Mouse (Mus musculus) kidney, adult 18-20 months (tissue): ENCODE measurements around the gene Nr6a1.

Source experiments
- DNase-seq: peaks from one replicate; pipeline ENCODE4 v3.0.0; 2021

Gene Nr6a1

DNA sequence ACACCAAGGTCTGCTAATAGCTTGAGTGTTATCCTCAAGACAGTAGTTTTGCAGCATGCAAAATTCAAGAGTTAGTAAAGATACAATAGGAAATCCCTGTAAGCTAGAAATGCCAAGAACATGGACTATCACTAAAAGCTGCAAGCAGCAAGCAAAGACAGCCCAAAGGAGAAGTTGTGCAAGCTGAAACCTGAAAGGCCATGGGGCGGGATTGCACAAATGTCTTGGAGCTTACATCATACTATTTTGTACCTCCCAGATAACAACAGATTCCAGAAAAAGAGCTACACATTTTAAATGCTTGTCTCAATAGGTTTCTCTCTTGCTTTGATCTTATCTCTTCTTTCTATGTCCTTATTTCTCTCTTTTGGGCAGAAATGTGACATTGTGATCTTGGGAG lies 60.8 kb downstream of the Nr6a1 start:
- no peak for DNase-seq

- DNase-seq: no peak
Measured at GRCm38 (mm10) chr2:38864011-38864410, 63.5 kb downstream of the Nr6a1 start.

GRCm38 (mm10) chr2:38851797-38852196 lies 75.7 kb downstream of the Nr6a1 start:
- DNase-seq: no peak

- no peak for DNase-seq
Measured at GRCm38 (mm10) chr2:38846319-38846718, 81.2 kb downstream of the Nr6a1 start.

- DNase-seq: no peak
Measured at GRCm38 (mm10) chr2:38835489-38835888, 92.0 kb downstream of the Nr6a1 start.

DNA sequence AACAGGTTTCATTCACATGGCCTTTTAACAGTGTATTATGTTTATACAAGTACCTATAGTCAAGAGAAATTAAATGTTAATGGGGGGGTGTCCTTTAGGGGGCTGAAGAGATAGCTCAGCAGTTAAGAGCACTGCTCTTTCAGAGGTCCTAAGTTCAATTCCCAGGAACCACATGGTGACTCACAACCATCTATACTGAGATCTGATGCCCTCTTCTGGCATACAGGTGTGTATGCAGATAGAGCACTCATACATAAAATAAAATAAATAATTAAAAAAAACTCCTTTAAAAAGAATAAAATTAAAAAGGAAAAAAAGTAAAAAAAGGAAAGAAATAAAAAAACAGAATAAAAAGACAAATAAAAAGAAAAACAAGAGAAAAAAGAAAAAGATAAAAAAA lies 95.5 kb downstream of the Nr6a1 start:
- no peak for DNase-seq

DNA sequence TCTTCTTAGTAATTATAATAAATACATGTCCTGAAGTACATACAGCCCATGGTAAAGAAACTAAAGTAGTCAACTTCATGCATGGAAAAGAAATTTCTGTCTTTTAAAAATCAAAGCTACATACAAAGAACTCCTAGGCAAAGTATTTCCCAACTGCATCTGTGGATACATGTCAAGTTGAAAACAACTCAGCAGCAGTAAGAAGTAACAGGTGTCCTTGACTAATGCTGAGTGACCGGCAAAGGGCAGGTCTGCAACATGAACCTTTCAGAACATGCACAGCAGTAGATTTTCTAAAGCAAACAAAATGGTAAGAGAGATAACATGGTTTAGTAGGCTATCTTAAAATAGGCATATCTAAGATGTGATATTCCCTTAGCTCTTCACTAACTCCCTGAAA lies 98.0 kb downstream of the Nr6a1 start:
- no peak for DNase-seq

DNA sequence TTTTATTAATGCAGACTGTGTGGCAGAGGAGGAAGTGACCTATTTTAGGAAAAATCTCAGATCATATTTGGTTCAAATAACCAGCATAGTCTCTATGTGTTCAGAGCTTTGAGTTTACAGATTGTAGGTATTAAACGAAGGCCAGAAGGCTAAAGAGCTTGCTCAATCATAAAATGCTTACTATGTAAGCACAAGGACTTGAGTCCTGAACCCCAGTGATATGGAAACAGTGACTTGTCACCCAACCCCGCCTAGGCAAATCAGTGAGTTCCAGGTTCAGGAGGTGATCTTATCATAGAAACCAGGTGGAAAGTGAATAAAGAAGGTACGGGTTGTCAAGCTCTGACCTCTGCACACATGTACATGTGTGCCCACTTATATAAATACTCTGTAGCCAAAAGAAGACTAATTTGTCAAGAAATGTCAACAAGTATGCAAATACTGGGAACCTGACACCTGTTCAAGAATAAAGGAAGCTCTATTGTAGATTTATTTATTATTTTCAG lies 99.6 kb downstream of the Nr6a1 start:
- DNase-seq: no peak

DNA sequence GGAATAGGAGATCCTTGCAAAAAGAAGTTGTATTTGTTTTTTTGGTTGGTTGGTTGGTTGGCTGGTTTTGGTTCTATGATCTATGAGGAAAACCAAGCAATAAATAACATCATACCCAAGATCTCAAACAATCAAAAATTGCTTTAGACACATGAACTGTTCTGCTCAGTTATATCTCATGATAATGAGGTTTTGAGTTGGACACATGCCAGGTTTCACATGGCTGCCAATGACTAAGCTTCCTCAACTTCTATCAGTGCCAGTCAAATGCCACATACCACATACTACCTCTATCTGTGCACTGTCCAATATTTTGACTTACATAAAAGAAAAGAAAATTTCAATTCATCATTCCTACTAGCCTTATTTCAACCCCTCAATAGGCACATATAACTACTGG lies 101.3 kb downstream of the Nr6a1 start:
- DNase-seq: no peak

GRCm38 (mm10) chr2:38824791-38825768 lies 102.4 kb downstream of the Nr6a1 start:
- DNase-seq: peak; percentile 34

DNA sequence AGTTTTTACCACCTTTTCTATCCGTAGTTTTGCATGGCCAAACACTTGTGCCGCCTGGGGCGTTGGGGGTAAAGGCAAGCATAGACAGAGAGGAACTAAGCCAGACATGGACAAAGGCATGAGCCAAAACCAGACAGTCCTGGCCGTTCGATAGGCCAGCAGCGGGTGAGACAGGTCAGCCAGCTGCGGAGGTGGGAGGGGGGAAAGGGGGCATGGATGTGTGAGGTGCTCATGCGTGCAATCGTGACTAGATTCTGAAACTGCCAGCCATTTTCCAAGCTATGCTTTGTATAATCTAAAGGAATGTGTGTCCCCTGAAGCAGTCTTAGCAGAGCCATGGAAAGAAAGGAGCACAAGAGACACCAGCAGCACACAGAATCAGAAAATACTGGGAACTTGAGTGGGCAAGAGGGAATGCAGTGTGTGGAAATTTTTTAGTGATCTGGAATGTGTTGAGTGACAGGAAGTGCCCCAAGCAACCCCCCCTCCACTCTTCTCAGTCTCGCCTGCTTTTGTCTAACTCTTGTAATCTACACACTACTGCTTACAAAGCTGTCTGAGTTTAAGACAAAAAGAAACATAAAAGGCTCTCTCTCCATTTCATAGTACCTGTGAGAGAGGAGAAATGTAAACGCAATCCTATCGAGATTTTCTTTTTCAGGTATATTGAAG lies 103.4 kb downstream of the Nr6a1 start:
- peak; percentile 63 for DNase-seq

GRCm38 (mm10) chr2:38823406-38823805 lies 104.1 kb downstream of the Nr6a1 start:
- no peak for DNase-seq

- peak; percentile 45 for DNase-seq
Measured at GRCm38 (mm10) chr2:38822995-38823394, 104.5 kb downstream of the Nr6a1 start.

DNA sequence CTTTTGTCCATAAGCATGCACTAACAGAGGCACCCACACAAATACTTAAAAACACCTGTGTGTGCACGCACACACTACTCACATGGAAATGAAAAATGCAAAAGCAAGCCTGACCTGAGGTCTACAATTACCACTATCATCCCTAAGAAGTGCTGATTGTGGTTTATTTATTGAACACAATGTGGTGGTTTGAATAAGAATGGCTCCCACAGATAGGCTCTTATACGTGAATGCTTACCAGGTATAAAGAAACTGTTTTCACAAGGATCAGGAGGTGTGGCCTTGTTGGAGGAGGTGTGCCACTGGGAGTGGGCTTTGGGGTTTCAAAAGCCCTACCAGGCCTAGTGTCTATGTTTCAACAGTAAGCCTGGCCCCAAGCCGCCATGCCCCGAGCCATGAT lies 110.0 kb downstream of the Nr6a1 start:
- DNase-seq: no peak

- peak; percentile 70 for DNase-seq
Measured at GRCm38 (mm10) chr2:38797087-38797624, 130.3 kb downstream of the Nr6a1 start.

GRCm38 (mm10) chr2:38787338-38787737 lies 140.2 kb downstream of the Nr6a1 start:
- no peak for DNase-seq

- no peak for DNase-seq
Measured at GRCm38 (mm10) chr2:38786216-38786960, 141.1 kb downstream of the Nr6a1 start.

- no peak for DNase-seq
Measured at GRCm38 (mm10) chr2:38785113-38785512, 142.4 kb downstream of the Nr6a1 start.

- DNase-seq: peak; percentile 34
Measured at GRCm38 (mm10) chr2:38784396-38784795, 143.1 kb downstream of the Nr6a1 start.

DNA sequence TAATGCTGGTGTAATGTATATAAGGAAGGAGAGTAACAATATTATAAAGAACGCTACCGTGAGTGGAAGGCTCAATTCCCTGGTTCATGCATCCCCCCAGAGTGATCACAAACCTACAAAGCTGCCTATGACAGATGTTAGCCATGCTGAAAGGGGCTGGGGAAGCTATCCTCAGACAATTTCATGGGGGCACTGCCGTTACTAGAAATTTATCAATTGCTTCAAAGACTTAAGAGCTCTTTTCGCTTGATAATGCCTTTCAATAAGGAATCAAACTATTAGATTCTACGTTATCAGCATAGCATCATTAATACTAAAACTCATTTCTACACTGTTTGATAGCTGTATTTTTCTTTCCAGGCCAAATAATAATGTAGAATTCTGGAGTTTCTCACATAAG lies 144.1 kb downstream of the Nr6a1 start:
- DNase-seq: no peak

DNA sequence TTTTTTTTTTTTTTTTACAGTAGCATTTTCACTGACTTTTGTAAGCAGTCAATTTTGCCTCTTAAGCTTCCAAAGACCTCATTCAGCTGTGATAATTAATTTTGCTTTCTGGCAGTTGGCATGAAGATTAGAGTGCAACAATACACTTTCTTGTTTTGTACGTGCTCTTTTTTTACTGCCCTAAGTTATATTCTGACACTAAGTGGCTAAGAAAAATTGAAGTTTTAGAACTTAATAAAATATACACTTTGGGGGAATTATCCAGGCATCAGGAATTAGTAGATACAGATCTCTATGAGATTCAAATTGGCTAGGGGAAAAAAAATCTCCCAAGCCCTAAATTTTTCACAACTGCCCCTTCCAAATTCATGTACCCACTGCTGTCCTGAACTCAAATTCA lies 144.8 kb downstream of the Nr6a1 start:
- DNase-seq: no peak

DNA sequence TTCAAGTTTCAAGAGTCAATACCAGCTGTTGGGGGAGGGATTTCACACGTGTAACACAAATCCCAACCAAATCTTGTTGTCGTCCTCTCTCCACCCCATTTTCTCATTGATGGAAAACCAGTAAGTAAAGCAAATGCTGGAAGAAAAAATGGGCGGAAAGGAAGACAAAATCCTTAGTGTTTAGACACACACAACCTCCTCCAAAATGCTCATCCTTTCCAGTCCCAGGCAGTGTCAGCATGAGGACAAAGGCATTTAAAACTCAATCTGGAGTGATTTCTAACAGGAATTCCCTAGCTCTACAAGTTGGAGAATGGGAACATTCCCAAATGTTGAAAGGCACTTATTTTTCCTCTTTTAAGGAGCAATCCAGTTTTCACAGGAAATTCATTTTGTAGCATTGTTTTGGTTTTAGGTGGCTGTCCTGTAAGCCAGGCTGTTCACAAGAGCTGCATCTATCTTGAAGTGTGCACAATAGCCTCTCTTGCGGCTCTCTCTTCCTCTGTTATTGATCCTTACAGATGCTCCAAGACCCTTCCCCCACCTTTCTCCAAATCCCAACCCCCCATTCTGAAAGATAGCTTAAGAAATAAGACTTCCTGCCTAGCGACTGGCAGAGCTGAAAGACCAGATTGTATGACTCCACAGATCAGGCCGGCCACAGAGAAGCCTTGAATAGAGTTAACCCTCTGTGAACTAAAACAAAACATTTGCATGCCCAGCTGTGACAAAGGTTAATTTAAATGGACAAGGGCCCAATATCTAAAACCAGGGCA lies 145.4 kb downstream of the Nr6a1 start:
- no peak for DNase-seq
